Mouse (Mus musculus) cerebellum, adult 18-20 months (tissue): Measurements from ENCODE around the gene Myo1e.
A peak's percentile ranks its signal among the peaks of the same experiment; 100 is the strongest.

ENCODE experiments used
- DNase-seq, 2 experiments: peaks; one replicate each; pipeline ENCODE4 v3.0.0; 2021

Gene Myo1e

DNA sequence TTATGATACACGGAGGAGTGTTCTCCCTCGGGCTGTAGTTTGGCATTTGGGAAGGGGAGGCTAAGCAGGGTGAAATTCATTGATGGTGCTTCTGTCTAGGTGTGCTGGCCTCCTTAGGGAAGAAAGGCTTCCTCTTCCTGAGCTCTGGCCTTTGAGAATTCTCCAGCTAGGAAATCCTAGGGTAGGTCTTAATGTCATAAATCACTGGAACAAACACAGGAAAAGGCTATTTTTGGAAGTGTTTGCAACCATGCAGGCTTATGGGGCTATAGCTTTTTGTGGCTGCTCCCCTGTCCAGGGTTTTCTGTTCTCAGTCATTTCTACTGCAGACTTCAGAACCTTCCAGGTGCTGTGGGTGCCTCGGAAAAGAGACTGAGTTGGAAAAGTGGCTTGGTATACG, 16.9 kb downstream of the Myo1e start:
- no peak for DNase-seq

DNA sequence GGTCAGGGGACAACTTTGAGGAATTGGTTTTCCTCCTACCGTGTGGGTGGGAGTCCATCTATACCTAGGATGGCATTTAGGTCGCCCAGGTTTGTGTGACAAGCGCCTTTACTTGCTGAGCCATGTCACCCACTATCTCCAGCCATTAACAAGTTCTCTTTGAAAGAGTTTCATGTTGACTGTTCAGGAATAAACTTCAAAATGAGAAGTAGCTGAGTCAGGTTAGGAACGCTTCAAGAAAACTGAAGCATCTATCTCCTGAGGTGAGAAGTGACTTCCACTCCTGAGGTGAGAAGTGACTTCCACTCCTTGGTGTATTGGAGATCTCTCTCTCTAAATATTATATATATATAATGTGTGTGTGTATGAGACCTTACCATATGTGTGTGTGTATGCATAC, 19.2 kb downstream of the Myo1e start:
- DNase-seq: no peak

DNA sequence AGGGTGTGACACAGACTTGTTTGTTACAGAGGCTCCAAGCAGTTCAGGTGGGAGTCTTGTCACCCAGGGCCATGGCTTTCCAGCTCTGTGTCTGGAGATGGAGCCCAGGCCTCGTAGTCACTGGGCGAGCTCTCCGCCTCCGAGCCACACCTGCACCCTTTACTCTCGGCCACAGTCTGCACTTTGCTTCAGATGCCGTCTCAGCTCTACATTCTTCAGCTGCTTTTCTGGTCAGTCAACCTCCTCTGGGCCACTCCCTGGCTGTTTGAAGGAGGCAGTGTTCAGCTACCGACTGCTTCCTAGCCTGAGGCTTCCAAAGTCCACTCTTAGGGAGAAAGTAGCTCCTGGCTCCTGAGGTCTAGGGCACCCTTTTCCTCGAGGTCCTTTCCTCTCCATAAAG, 22.7 kb downstream of the Myo1e start:
- no peak for DNase-seq

DNA sequence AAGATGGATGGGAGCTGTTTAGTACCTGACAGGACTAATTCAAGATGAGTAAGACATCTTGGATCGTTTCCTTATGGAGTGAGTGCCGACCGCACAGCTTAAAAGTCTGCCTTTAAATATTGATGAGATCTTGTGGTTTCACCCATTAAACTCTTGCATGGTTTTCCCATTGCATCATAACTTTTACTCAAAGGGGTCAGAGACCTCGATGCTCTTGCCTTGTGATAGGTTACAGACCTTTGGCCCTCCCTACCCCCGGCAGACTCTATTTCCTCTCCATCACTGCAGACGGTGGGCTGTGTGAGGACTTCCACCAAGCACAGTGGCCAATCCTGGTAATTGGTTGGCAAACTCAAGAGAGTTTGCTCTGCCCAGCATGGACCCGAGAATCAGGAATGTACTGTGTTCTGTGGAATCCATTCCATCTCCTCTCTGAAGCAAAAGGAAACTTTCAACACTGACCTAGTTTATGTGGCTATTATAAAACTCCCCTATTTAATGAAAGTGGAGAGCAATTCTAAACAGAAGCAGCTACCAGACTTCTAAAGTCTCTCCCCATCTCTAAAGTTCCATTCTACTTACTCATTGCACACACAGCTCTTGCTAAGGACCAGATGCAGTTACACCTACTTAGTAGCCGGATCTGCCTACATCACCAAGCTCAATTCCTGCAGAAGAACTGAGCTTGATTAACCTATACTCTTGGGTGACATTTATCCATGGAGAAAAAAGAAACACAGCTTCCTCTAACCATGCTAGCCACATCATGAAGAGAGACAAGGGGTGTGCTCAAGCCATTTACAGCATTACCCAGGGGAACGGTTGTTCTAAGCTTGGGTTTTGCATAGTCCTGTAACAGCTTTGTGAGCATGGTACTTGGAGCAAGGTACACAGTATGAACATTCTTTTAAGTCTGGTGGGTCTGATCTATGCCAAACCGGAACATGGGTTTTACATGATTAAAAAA, 25.2 kb downstream of the Myo1e start:
- DNase-seq: no peak

DNA sequence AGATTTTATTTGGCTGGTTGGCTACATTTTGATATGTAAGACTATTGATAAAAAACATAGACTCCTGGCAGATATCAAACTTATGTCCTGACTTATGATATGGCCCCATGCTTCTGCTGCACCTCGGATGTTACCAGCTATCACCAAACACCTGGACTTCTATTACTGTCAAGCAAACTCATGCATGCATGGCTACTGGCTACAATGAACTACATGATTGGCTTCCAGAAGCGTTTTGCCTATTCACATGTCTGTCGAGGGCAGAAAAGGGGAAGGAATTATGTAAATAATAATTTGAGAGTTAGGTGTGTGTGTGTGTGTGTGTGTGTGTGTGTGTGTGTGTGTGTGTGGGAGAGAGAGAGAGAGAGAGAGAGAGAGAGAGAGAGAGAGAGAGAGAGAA, 30.0 kb downstream of the Myo1e start:
- no peak for DNase-seq

DNA sequence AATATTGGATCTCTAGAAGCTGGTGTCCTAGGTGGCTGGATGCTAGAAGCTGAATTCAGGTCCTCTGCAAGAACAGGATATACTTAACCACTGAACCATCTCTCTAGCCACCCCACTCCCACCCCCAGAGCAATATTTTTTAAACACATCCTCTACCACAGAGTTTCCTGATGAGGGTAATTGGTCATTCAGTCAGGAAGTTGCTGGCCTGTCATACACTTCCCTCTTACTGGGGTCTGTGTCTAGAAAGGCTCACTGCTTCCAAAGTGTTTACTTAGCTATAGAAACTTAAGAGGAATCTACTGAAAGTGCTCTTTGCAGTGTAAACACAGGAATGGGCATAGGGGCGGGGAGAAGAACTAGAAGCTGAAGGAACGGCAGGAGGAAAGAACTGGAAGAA, 30.4 kb downstream of the Myo1e start:
- no peak for DNase-seq

DNA sequence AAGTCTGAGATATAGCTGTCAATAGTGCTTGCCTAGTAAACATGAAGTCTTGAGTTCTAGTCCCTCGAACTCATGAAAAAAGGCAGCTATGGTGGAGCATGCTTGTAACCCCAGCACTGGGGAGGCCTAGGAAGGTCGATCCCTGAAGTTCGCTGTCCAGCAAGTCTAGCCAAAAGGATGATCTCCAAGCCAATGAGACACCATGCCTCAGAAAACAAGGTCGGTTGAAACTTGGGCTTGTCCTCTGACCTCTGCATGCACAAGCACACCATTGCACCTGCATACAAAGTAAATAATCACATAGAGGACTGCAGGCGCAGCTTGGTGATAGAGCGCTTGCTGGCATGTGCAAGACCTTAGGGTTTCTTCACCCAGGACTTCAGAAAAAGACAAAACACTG, 31.2 kb downstream of the Myo1e start:
- DNase-seq: no peak

DNA sequence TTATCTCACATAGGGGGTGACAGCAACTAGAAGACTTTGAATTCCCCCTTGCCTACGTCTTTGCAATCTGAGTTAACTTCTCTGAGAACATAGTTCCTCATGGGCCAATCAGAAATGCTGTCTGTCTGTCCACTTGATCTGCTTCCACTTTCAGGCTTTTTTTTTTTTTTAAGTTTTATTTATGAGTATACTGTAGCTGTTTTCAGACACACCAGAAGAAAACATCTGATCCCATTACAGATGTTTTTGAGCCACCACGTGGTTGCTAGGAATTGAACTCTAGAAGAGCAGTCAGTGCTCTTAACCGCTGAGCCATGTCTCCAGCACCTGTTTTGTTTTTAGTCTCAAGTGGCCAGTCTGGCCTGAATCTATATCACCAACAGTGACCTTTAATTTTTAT, 32.1 kb downstream of the Myo1e start:
- no peak for DNase-seq

DNA sequence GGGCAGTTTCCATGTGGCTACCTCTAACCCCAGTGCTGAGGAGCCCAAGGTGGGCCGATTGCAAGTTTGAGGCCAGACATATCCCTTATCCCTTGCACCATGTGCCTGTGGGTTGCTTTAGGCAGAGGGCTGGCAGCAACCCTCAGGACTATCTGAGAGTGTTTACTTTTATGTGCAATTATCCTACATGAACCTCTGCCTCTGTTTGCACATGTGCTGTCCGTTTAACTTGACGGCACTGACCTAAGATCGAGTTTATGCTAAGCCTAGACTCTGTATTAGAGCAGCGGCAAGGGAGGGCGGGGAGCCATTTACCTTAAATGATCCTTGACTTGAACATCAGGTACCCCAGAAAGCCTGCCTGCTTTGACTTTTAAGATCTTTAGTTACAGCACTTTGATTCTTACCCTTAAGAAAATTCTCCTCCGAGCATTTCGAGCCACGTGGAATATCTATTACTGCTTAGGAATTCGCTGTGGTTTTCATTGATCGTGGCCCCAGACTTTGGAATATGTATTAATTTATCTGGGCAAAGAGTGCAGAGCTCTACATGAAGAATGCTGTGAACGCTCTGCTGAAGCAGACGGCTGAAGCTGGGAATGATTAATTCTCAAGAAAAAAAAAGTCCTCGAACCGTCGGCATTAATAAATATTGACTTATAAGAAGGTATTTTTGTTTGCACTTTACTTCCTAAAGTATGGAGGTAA, 33.7 kb downstream of the Myo1e start:
- no peak for DNase-seq

DNA sequence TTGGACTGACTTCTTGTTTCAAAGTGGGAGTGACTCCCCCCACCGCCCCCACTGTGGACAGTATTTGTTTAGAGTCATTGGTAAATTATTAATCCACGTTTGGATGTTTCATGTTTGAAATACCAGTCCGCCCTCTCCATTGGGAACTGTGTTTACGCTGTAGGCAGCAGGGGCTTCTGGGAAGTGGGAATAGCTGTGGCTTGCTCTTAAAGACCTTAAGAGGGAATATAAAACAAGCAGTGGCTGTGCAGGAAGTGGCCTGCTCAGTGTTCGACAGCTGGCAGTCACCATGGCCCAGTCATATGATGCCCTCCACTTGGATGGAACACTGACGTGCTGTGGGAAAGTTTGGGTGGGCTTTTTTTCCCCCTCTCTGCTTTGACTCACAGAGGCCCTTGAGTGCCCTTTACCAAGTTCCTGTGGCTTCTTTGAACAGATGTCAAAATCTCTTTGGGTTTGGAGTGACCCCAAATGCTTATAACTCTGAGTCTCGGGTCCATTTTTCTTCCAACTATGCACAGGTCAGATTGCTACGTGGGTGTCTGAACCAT, 34.3 kb downstream of the Myo1e start:
- no peak for DNase-seq

DNA sequence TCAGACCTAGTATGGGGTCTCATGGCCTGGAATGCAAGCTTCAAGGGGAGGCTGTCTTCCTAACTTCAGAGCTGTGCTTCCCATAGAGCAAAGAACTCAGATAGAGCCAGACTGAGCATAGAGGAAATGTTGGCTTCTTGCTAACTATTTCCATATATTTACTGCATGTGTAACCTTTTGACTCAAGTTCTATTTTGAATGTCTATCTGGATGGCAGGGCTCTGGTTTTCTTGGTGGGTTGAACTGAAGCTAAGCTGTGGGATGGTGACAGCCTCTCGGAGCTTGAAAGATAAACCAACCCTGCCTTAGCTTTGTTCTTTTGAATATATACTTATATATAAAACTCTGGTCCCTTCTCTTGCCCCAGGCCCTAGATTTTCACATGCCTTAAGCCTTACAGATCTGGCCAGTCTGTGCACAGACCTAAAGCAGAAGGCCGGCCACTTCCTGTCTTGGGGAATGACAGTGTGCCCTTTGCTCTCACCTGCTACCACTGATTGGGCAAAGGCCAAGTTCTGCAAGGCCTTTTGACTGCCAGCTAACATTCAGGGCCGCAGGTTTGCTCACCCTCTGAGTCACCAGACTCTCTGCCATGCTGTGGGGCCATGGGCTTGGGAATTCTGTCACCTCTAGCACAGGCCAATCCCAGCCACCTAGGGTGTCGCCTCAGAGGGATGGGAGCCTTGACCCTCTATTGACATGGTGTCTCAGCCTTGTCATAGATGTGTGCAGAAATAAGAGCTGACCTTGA, 35.1 kb downstream of the Myo1e start:
- DNase-seq: no peak

DNA sequence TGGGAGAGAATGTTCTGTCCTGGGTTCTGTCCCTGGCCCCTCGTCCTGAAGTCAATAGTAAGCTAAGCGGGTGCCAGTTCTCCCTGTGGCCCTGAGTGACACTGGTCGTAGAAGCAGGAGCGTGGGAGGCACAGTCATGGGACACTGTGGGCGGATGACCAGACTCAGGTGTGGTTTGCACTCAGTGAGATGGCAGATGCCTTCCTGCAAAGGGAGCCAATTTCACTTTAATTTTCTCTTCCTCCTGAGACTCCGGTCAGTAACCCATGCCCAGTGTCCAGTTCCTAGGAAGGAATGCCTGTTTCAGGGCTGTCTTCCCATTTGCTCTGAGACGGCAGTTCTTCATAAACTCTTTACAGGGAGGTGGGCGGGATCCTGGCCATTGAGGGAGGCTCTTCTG, 36.1 kb downstream of the Myo1e start:
- DNase-seq: peak in 1 of 2 experiments; percentile 5

DNA sequence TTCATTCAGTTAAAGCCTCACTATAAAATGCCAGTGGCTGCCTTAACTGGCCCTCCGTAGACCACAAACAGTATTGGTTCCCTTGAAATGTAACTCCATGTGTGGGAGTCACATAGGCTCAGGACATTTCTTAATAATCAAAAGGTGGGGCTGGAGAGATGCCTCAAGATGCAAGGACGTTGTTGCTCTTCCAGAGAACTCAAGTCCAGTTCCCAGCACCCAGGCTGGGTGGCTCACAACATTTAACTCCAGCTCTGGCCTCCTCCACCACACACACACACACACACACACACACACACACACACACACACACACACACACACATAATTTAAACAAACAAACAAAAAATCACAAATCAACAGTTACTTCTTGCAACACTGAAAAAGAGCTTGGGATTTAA, 36.6 kb downstream of the Myo1e start:
- DNase-seq: no peak

DNA sequence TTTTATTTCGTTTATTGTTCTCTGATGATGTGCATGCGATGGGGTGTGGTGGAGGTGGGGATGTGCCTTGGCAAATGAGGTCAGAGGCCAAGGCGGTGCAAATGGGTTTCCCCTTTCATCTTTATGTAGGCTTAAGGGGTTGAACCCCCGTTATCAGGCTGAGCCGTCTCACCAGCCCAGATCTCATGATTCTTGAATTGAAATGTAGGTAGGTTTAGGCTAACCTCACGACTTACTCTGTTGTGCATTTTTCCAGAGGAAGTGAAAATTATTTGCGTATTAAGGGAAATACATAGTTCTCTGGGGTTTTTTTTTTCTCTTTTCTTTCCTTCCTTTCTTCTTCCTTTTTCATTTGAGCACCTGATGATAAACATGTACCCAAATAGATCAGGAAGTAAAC, 37.0 kb downstream of the Myo1e start:
- no peak for DNase-seq

DNA sequence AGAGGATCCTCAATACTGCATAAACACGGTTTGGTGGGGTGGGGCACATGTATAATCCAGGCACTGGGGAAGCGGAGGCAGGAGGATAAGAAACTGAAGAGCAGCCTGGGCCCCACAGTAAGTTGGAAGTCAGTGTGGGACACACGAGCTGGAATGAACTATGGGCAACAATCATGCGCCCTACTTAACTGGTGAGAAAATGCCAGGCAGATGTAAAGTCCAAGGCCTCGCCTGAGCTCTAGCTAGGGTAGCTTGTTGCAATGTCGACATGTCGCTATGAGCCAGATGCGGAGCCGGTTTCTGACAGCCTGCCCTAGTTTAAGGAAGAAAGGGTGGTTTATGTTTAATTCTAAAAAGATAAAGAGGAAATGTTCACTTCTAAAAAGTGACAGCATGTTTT, 37.9 kb downstream of the Myo1e start:
- DNase-seq: no peak

DNA sequence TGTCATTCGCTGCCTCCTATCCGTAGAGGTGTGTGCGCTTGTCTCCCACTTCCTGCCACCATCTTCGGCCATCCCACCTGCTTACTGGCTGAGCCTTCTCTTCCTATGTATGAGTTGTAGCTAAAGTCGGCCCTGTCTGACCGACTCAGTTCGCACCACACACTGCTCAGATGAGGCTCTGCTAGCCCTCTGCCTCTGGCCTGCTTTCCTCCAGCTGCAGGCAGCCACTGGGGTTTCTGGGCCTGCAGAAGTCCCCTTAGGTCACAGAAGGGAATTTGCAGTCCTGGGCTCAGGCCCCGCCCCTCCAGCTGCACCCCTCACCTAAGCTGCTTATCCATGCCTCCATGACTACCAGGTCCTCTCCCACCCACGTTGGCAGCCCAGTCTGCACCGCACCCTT, 39.3 kb downstream of the Myo1e start:
- DNase-seq: no peak

DNA sequence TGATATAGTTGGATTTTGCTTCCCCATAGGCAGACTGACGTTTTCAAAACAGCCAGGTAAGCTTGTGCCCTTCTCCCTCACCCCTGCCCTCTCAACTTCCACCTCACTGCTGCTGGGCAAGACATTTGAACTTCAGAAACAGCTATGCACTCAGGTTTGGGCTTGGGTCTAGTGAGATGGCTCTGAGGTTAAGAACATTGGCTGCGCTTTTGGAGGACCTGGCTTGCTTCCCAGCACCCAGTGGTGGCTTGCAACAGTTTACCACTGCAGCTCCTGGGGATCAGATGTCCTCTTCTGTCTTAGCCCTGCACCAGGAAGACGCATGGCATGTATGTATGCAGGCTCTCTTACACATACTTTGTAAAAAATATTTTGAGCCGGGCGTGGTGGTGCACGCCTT, 40.9 kb downstream of the Myo1e start:
- no peak for DNase-seq

DNA sequence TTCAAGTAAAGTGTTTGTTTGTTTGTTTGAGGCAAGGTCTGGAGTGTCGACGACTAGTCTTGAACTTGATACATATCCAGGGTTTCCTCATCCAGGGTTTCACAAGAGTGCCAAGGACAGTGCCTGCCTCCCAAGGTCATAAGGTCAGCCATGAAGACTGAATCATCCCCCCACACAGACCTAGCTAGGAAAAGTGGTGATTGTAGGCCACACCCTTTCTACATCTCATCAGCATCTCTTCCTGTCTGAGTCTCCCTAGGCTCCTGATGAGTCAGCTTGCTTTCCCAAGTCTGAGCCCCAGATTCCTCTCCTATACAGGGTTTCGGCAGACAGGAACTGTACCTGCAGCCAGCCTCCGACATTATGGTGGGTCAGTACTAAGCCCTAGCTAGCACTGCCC, 41.7 kb downstream of the Myo1e start:
- DNase-seq: no peak

DNA sequence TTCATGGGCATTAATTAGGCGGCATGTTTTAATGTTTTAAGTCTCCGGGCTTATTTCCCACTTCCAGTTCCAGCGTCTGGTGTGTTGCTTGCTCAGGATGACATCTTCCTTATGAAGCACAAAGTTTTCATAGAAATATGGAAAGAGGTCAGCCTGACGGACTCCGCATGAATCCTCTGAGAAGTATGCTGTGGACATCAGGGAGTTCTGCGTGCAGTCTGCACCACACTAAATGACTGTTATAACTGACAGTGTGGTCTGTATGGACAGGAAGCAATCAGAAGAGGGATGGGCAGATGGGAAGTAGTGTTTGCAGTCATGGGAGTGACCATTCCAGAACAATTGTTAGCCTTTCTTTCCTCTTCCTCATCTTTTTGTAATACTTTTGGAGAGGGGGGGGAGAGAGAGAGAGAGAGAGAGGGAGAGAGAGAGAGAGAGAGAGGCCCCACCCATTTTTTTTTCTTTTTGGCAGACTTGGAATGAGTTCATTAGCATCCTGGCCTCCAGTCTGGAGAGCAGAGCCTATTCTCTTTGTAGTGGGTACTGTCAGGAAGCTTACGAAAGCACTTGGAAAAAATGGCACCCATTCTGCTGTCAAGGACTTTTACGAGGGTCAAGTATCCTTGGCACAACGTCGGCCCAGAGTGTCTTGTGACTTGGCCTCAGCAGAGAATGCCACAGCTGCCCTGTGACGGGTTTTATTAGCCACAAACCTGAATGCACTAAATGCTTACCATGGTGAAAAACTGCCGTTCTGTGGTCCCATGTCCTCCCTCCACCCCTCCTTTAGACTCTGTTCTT, 42.9 kb downstream of the Myo1e start:
- DNase-seq: no peak

DNA sequence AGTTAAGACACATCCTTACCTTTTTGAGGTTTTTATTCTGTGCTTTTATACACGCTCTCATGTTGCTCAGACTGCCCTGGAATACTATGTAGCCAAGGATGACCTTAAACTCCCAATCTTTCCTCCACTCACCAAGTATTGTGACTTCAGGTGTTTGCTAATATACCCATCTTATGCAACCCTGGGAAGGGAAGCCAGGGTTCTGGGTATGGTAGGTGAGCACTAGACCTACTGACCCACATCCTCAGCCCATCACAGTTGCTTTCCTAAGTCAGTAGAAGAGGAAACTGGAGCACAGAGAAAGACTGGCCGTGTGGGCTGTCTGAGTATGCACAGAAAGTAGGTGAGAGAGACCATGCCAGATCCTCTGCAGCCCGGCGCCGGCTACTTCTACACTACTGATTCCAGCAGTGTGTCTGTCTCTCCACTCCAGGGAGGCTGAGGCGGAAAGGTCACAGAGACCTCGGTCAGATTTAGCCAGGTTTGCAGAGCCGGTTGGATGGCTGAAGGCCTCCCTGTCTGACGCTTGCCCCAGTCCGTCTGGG, 44.4 kb downstream of the Myo1e start:
- no peak for DNase-seq

DNA sequence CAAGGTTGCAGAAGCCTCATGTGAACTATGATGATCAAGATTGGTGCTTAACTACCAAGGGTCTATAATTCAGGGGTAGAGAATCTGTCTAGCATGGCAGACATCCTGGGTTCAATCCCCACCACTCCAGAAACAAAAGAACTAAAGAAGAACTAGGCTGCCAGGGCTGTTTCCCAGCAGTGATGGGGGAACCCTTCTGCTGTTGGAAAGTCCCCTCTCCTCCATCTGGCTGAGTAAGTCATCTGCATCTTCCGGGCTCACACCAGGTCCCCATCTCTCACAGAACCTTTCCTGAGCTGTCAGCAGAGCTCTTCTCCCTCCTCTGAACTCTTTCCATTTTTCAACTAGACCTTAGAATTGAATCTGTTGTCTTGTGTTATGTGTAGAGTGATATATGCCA, 45.9 kb downstream of the Myo1e start:
- DNase-seq: no peak

DNA sequence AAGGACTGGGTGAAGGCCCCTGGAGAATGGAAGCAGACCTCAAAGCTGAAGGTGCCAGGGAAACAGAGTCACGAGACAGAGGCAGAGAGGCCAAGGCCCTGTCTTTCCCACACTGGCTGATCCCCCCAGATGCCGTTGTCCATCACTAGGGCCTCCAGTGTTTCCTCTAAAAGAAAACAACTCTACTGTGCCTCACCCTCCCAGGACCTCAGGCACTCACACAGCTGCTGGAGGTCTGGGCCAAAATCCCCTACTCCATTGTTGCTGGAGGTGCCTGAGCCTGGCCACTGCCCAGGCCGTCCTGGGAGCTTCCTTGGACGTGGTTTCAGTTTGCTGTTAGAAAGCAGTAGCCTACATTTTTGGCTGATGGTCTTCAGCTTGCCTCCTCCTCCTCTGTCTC, 47.9 kb downstream of the Myo1e start:
- DNase-seq: no peak
